Mouse (Mus musculus) cerebellum, adult 2 months (tissue): Measurements from ENCODE around the gene Serp2. TPM values are rescaled to one million over a fixed set of nuclear protein-coding genes. Genes with fewer than 3 reads are reported as not detected.

Experiments used
- DNase-seq, 2 experiments: peaks; one replicate each; pipeline ENCODE4 v3.0.0; 2021
- H3K27ac ChIP-seq: fragments of 200-500 bp; 2 replicates; pipeline ENCODE4 v1.5.1; 2012; ENCODE audit warnings: low read length, control low read depth, inconsistent platforms; ENCODE audit not compliant: insufficient read depth
- H3K27me3 ChIP-seq: fragments of 200-500 bp; 2 replicates; pipeline ENCODE4 v1.6.1; 2012; ENCODE audit warnings: inconsistent platforms, mild to moderate bottlenecking, low read length, moderate library complexity; ENCODE audit not compliant: control insufficient read depth, insufficient read depth
- H3K4me1 ChIP-seq: fragments of 200-500 bp; 2 replicates; pipeline ENCODE4 v1.6.1; 2011; ENCODE audit warnings: low read length; ENCODE audit not compliant: control insufficient read depth, insufficient read depth
- H3K4me3 ChIP-seq: fragments of 200-500 bp; replicated peaks from 2 replicates; pipeline ENCODE3; 2011; ENCODE audit warnings: mild to moderate bottlenecking, low read depth, low read length, control low read depth; ENCODE audit not compliant: insufficient read depth
- CTCF ChIP-seq: fragments of 200-500 bp; IDR thresholded peaks from 2 replicates; pipeline ENCODE4 v1.5.1; 2011; ENCODE audit warnings: low read depth, mild to moderate bottlenecking, control low read depth, low read length, moderate library complexity, borderline replicate concordance; ENCODE audit not compliant: insufficient read depth
- POLR2A ChIP-seq: fragments of 200-500 bp; IDR thresholded peaks from 2 replicates; pipeline ENCODE4 v1.6.1; 2011; ENCODE audit warnings: low read length, control low read depth, borderline replicate concordance; ENCODE audit not compliant: insufficient read depth
- WGBS: fragments of 180-500 bp; shearing (Covaris S2); methylation state at CpG from one replicate; pipeline ENCODE4 v1.1.7; 2018; 5-methylcytosine and 5-hydroxymethylcytosine counted together
- polyA plus RNA-seq: library from polyadenylated mRNA; depleted of rRNA; stranded (reverse); fragments of >200 nt; gene quantifications from 2 replicates; pipeline ENCODE4 v1.2.3, GENCODE M21; 2012

Gene Serp2
- polyA plus RNA-seq, 1 experiment, result 177 TPM

GRCm38 (mm10) chr14:76528641-76529040, 28.0 kb downstream of the Serp2 start:
- H3K4me3 ChIP-seq, result no peak overlapping the region
- no peak overlapping the region for H3K27ac ChIP-seq
- H3K27me3 ChIP-seq, result no peaks in the 10 kb centered on the region
- DNase-seq, result no peak
- TF ChIP-seq POLR2A, result no peak
- TF ChIP-seq CTCF, result no peak
- peaks cover 10% of the 10 kb centered on the region for H3K4me1 ChIP-seq
- 29% methylated on average over 5 of the region's 5 CpGs for WGBS

GRCm38 (mm10) chr14:76527758-76528313, 28.9 kb downstream of the Serp2 start:
- 81% methylated on average over 9 of the region's 9 CpGs for WGBS
- no peak overlapping the region for H3K4me3 ChIP-seq
- H3K4me1 ChIP-seq, result peaks cover 10% of the 10 kb centered on the region
- H3K27ac ChIP-seq, result no peak overlapping the region
- DNase-seq, result no peak
- no peak for TF ChIP-seq POLR2A
- no peak for TF ChIP-seq CTCF
- H3K27me3 ChIP-seq, result no peaks in the 10 kb centered on the region

GRCm38 (mm10) chr14:76527030-76527719, 29.5 kb downstream of the Serp2 start:
- no peak for DNase-seq
- TF ChIP-seq POLR2A (no peak), CTCF (no peak)
- Histone ChIP-seq H3K4me1 (peaks cover 10% of the 10 kb centered on the region), H3K4me3 (no peak overlapping the region), H3K27me3 (no peaks in the 10 kb centered on the region), H3K27ac (no peak overlapping the region)
- 86% methylated on average over 20 of the region's 20 CpGs for WGBS

GRCm38 (mm10) chr14:76526467-76526866, 30.2 kb downstream of the Serp2 start:
- H3K27ac ChIP-seq, result no peak overlapping the region
- H3K4me1 ChIP-seq, result peaks cover 10% of the 10 kb centered on the region
- TF ChIP-seq POLR2A, result no peak
- no peak for TF ChIP-seq CTCF
- no peaks in the 10 kb centered on the region for H3K27me3 ChIP-seq
- no peak for DNase-seq
- WGBS, result 90% methylated on average over 6 of the region's 6 CpGs
- H3K4me3 ChIP-seq, result no peak overlapping the region

GRCm38 (mm10) chr14:76523344-76523743, 33.3 kb downstream of the Serp2 start:
- no peaks in the 10 kb centered on the region for H3K27me3 ChIP-seq
- WGBS, result 100% methylated on average over 1 of the region's 1 CpGs
- TF ChIP-seq CTCF (no peak), POLR2A (no peak)
- no peak overlapping the region for H3K27ac ChIP-seq
- H3K4me3 ChIP-seq, result no peak overlapping the region
- no peak for DNase-seq
- peaks cover 7% of the 10 kb centered on the region for H3K4me1 ChIP-seq

GRCm38 (mm10) chr14:76521308-76521707, 35.4 kb downstream of the Serp2 start:
- no peak for TF ChIP-seq CTCF
- TF ChIP-seq POLR2A, result no peak
- WGBS, result 97% methylated on average over 3 of the region's 3 CpGs
- no peaks in the 10 kb centered on the region for H3K4me1 ChIP-seq
- DNase-seq, result no peak
- H3K27ac ChIP-seq, result no peak overlapping the region
- H3K27me3 ChIP-seq, result no peaks in the 10 kb centered on the region
- H3K4me3 ChIP-seq, result no peak overlapping the region

GRCm38 (mm10) chr14:76520606-76521005, 36.1 kb downstream of the Serp2 start:
- H3K4me1 ChIP-seq, result no peaks in the 10 kb centered on the region
- 56% methylated on average over 4 of the region's 4 CpGs for WGBS
- no peak overlapping the region for H3K27ac ChIP-seq
- no peak overlapping the region for H3K4me3 ChIP-seq
- DNase-seq, result no peak
- no peak for TF ChIP-seq POLR2A
- TF ChIP-seq CTCF, result no peak
- no peaks in the 10 kb centered on the region for H3K27me3 ChIP-seq

- Histone ChIP-seq H3K27me3 (no peaks in the 10 kb centered on the region), H3K4me3 (no peak overlapping the region), H3K27ac (no peak overlapping the region), H3K4me1 (no peaks in the 10 kb centered on the region)
- DNase-seq, result no peak
- 83% methylated on average over 5 of the region's 5 CpGs for WGBS
- TF ChIP-seq POLR2A (no peak), CTCF (no peak)
Measured at GRCm38 (mm10) chr14:76518217-76518616, 38.5 kb downstream of the Serp2 start.
